Mouse (Mus musculus): ENCODE data around the gene Lzic. TPM values are rescaled to one million over a fixed set of nuclear protein-coding genes. Genes with fewer than 3 reads are reported as not detected.
"Not testable (repeated sequence)": the region's sequence is repeated elsewhere in the genome, so short reads cannot be mapped to it uniquely, and the experiment has no call there.

Gene Lzic
- total and polyA plus RNA-seq, 2 experiments from 2014 or later = 33.5 to 34.8 TPM

DNA sequence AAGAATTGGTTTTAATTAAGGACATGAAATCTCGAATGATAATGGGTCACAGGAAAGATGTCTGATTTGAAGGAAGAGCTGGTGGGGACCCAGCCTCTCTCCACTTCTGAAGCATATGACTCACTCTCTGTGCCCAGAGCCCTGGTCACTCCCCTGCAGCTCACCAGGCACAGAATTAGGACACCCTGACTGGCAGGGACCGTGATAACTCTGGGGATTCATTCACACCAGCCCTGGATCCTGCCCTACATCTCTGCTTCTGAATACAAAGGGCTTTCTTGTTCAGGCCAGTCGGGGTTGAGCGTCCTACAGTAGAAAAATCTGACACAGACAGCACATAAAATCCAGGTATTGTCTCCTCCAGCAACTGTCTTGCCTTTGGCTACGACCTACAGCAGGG is 26.5 kb upstream of the Lzic start:
- Histone ChIP-seq H3K27me3 (ENCODE audit: insufficient read depth, low read length) (no peaks in the 10 kb centered on the region), H3K27ac (no peak overlapping the region), H3K9me3 (ENCODE audit: low read length) (no peaks in the 10 kb centered on the region), H3K4me2 (ENCODE audit: low read depth, low read length) (no peak overlapping the region), H3K4me1 (ENCODE audit: insufficient read depth, low read length) (no peaks in the 10 kb centered on the region), H3K36me3 (ENCODE audit: insufficient read depth, low read length) (no peaks in the 10 kb centered on the region), H3K4me3 (ENCODE audit: low read length) (no peak overlapping the region), H3K9ac (replicated peaks; ENCODE audit: low read length) (no peak overlapping the region)
- 57% methylated on average over 5 of the region's 5 CpGs for WGBS
- ATAC-seq (no peak), DNase-seq (ENCODE audit: low spot score) (no peak)
- TF ChIP-seq CTCF (IDR thresholded peaks at IDR 0.05; ENCODE audit: low read depth) = no peak

- 85% methylated on average over 1 of the region's 1 CpGs for WGBS
- Histone ChIP-seq H3K27me3 (ENCODE audit: insufficient read depth, low read length) (no peaks in the 10 kb centered on the region), H3K36me3 (ENCODE audit: insufficient read depth, low read length) (no peaks in the 10 kb centered on the region), H3K9ac (replicated peaks; ENCODE audit: low read length) (no peak overlapping the region), H3K27ac (no peak overlapping the region), H3K4me1 (ENCODE audit: insufficient read depth, low read length) (no peaks in the 10 kb centered on the region), H3K4me2 (ENCODE audit: low read depth, low read length) (no peak overlapping the region), H3K9me3 (ENCODE audit: low read length) (no peaks in the 10 kb centered on the region), H3K4me3 (ENCODE audit: low read length) (no peak overlapping the region)
- ATAC-seq = no peak
- no peak for TF ChIP-seq CTCF (IDR thresholded peaks at IDR 0.05; ENCODE audit: low read depth)
- no peak for DNase-seq (ENCODE audit: low spot score)
Measured at GRCm38 (mm10) chr4:149459425-149459824, 25.6 kb upstream of the Lzic start.

DNA sequence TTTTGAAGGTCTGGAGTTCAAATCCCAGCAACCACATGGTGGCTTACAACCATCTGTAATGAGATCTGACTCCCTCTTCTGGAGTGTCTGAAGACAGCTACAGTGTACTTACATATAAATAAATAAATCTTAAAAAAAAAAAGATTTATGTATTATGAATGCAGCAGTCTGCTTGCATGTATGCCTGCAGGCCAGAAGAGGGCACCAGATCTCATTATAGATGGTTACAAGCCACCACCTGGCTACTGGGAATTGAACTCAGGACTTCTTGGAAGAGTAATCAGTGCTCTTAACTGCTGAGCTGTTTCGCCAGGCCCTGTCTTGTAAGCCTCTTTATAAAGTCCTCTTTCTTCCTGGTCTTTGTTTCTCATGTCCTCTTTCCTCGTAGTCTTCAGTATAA is 24.6 kb upstream of the Lzic start:
- H3K9me3 ChIP-seq (ENCODE audit: low read length); ATAC-seq; H3K4me1 ChIP-seq (ENCODE audit: insufficient read depth, low read length); H3K4me2 ChIP-seq (ENCODE audit: low read depth, low read length); H3K9ac ChIP-seq (replicated peaks; ENCODE audit: low read length); H3K4me3 ChIP-seq (ENCODE audit: low read length); H3K27ac ChIP-seq; H3K27me3 ChIP-seq (ENCODE audit: insufficient read depth, low read length); DNase-seq (ENCODE audit: low spot score); H3K36me3 ChIP-seq (ENCODE audit: insufficient read depth, low read length): not testable (repeated sequence)
- WGBS = 90% methylated on average over 2 of the region's 2 CpGs
- peak; percentile 26; the same call in 1 of the 2 replicates for TF ChIP-seq CTCF (IDR thresholded peaks at IDR 0.05; ENCODE audit: low read depth)

- DNase-seq (ENCODE audit: low spot score) (peak; percentile 46), ATAC-seq (no peak)
- 56% methylated on average over 6 of the region's 7 CpGs for WGBS
- no peaks in the 10 kb centered on the region for H3K36me3 ChIP-seq (ENCODE audit: insufficient read depth, low read length)
- no peak for TF ChIP-seq CTCF (IDR thresholded peaks at IDR 0.05; ENCODE audit: low read depth)
- no peak overlapping the region for H3K4me3 ChIP-seq (ENCODE audit: low read length)
- H3K4me2 ChIP-seq (ENCODE audit: low read depth, low read length) = no peak overlapping the region
- no peaks in the 10 kb centered on the region for H3K9me3 ChIP-seq (ENCODE audit: low read length)
- no peak overlapping the region for H3K27ac ChIP-seq
- no peaks in the 10 kb centered on the region for H3K4me1 ChIP-seq (ENCODE audit: insufficient read depth, low read length)
- H3K27me3 ChIP-seq (ENCODE audit: insufficient read depth, low read length) = no peaks in the 10 kb centered on the region
- no peak overlapping the region for H3K9ac ChIP-seq (replicated peaks; ENCODE audit: low read length)
Measured at GRCm38 (mm10) chr4:149461579-149462304, 23.3 kb upstream of the Lzic start.

DNA sequence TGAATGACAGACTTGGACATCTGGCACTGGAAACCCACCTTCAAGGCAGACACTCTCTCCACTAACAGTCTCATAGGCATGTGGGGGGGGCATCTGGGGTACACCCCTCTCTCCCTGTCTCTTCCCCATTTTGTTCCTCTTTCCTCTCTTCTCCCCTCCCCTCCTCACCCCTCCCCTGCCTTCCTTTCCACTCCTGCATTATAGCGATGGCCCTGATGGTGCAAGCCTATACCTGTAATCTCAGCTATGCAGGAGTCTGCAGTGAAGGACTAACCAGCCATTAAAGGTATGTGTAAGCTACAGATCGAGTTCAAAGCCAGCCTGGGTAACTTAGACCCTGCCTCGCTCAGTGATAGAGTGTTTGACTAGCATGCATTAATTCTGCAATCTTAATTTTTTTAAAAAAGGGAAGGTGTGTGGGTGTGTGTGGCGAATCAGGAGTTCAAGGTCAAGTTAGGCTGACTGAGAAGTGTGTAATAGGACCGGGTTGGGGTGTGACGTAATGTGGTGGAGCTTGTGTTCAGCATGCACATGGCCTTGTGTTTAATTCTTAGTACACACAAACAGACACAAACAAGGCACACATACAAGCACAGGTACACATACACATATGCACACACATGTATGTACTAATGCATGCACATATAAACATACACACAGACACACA is 22.6 kb upstream of the Lzic start:
- H3K4me1 ChIP-seq (ENCODE audit: insufficient read depth, low read length) = no peaks in the 10 kb centered on the region
- H3K4me2 ChIP-seq (ENCODE audit: low read depth, low read length) = no peak overlapping the region
- no peak overlapping the region for H3K4me3 ChIP-seq (ENCODE audit: low read length)
- ATAC-seq (no peak), DNase-seq (ENCODE audit: low spot score) (no peak)
- no peaks in the 10 kb centered on the region for H3K36me3 ChIP-seq (ENCODE audit: insufficient read depth, low read length)
- 79% methylated on average over 6 of the region's 6 CpGs for WGBS
- no peak overlapping the region for H3K9ac ChIP-seq (replicated peaks; ENCODE audit: low read length)
- H3K9me3 ChIP-seq (ENCODE audit: low read length) = no peaks in the 10 kb centered on the region
- no peak for TF ChIP-seq CTCF (IDR thresholded peaks at IDR 0.05; ENCODE audit: low read depth)
- H3K27ac ChIP-seq = no peak overlapping the region
- no peaks in the 10 kb centered on the region for H3K27me3 ChIP-seq (ENCODE audit: insufficient read depth, low read length)

GRCm38 (mm10) chr4:149463435-149463950 is 21.5 kb upstream of the Lzic start:
- Histone ChIP-seq H3K4me2 (ENCODE audit: low read depth, low read length) (no peak overlapping the region), H3K9ac (replicated peaks; ENCODE audit: low read length) (no peak overlapping the region), H3K4me3 (ENCODE audit: low read length) (no peak overlapping the region), H3K27ac (no peak overlapping the region), H3K27me3 (ENCODE audit: insufficient read depth, low read length) (no peaks in the 10 kb centered on the region), H3K36me3 (ENCODE audit: insufficient read depth, low read length) (no peaks in the 10 kb centered on the region), H3K4me1 (ENCODE audit: insufficient read depth, low read length) (no peaks in the 10 kb centered on the region), H3K9me3 (ENCODE audit: low read length) (no peaks in the 10 kb centered on the region)
- DNase-seq (ENCODE audit: low spot score) = no peak
- no peak for TF ChIP-seq CTCF (IDR thresholded peaks at IDR 0.05; ENCODE audit: low read depth)
- ATAC-seq = no peak
- WGBS = 81% methylated on average over 6 of the region's 6 CpGs

DNA sequence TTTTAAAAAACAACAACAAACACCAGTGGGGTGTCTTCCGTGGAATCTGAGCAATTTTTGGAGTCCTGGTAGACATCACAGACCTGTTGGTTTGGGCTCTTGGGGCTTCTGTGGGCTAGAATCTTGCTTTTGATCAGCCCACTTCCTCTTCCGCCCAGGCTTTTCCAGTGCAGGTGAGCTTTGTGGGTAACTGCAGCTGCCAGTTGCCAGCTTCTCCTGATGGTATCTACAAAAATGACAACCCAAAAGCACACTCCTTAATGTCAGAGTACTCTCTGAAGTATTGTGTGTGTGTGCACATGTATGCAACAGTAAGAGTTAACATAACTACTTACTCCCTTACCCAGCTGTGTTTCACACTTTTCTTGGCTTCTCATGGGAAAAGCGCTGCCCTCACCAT is 15.5 kb upstream of the Lzic start:
- TF ChIP-seq CTCF (IDR thresholded peaks at IDR 0.05; ENCODE audit: low read depth) = no peak
- no peaks in the 10 kb centered on the region; the same call in 1 of the 2 replicates for H3K36me3 ChIP-seq (ENCODE audit: insufficient read depth, low read length)
- no peak overlapping the region for H3K27ac ChIP-seq
- H3K4me2 ChIP-seq (ENCODE audit: low read depth, low read length) = no peak overlapping the region
- H3K4me1 ChIP-seq (ENCODE audit: insufficient read depth, low read length) = no peaks in the 10 kb centered on the region
- no peak overlapping the region for H3K4me3 ChIP-seq (ENCODE audit: low read length)
- DNase-seq (ENCODE audit: low spot score) (no peak), ATAC-seq (no peak)
- H3K9ac ChIP-seq (replicated peaks; ENCODE audit: low read length) = no peak overlapping the region
- H3K27me3 ChIP-seq (ENCODE audit: insufficient read depth, low read length) = no peaks in the 10 kb centered on the region
- no peaks in the 10 kb centered on the region for H3K9me3 ChIP-seq (ENCODE audit: low read length)
- 98% methylated on average over 3 of the region's 3 CpGs for WGBS

Measured in hindbrain, postnatal 0 days (tissue).